Comparison of ENCODE assay signal across 8 mouse cellular contexts in genomic region chr3:108415831-108416223, GRCm38 (mm10). TPM values are rescaled to one million over a fixed set of nuclear protein-coding genes. Genes with fewer than 3 reads are reported as not detected.
DNase-seq lines count a peak whose midpoint lies in the region; ATAC-seq and TF ChIP-seq lines count a peak whose summit lies in the region.

No protein-coding gene starts in this region.

- peaks cover 10% of the 10 kb centered on the region for H3K4me1 ChIP-seq in cortical plate, adult 2 months (ENCODE audit: control insufficient read depth, insufficient read depth, low read length)
- peaks cover 24% of the 10 kb centered on the region for H3K4me1 ChIP-seq in hindbrain, postnatal 0 days (ENCODE audit: insufficient read depth, low read length)

- no peaks in the 10 kb centered on the region for H3K27me3 ChIP-seq in hindbrain, postnatal 0 days (ENCODE audit: insufficient read depth, low read length)

- peak overlapping the region; percentile 84; the same call in 1 of the 2 replicates for H3K27ac ChIP-seq in cortical plate, adult 2 months (ENCODE audit: insufficient read depth, low read length)
- H3K27ac ChIP-seq in hindbrain, postnatal 0 days: peak overlapping the region; percentile 92
- peak overlapping the region; percentile 91 for H3K27ac ChIP-seq in left cerebral cortex, adult 2 months

- H3K9me3 ChIP-seq in hindbrain, postnatal 0 days (ENCODE audit: low read length): no peaks in the 10 kb centered on the region

- under 1% methylated on average over 40 of the region's 48 CpGs for WGBS in hindbrain, postnatal 0 days

- peak overlapping the region; percentile 92 for H3K9ac ChIP-seq in hindbrain, postnatal 0 days (replicated peaks; ENCODE audit: low read length)

- TF ChIP-seq POLR2A in cortical plate, adult 2 months (IDR thresholded peaks at IDR 0.05; ENCODE audit: extremely low read depth, insufficient read depth, low read length): no peak

- ATAC-seq in hindbrain, postnatal 0 days: peak; percentile 82

- TF ChIP-seq CTCF in cortical plate, adult 2 months (IDR thresholded peaks at IDR 0.05; ENCODE audit: extremely low read depth, insufficient read depth, low read length): no peak
- TF ChIP-seq CTCF in hindbrain, postnatal 0 days (IDR thresholded peaks at IDR 0.05; ENCODE audit: low read depth): no peak
- no peak; the same call in 1 of the 2 replicates for TF ChIP-seq CTCF in left cerebral cortex, adult 2 months (IDR thresholded peaks at IDR 0.05)

- intact Hi-C loops in left cerebral cortex, adult 2 months (cut with DNase I): no loop called here

- peak; percentile 84 for DNase-seq in adrenal gland, postnatal 14 days
- DNase-seq in gastrocnemius, postnatal 10 days: peak; percentile 71
- DNase-seq in hindbrain, postnatal 0 days (ENCODE audit: low spot score): peak; percentile 95
- DNase-seq in left cerebral cortex, adult 2 months (ENCODE audit: extremely low spot score in 1 of 2, low spot score in 2 of 2): peak; percentile 89 to 90
- DNase-seq in lung, postnatal 4 days: peak; percentile 82 to 86
- peak; percentile 92 to 93 for DNase-seq in right cerebral cortex, postnatal 10 days (ENCODE audit: low spot score in 2 of 2)
- peak; percentile 77 for DNase-seq in urinary bladder, postnatal 14 days (ENCODE audit: low spot score)

- H3K4me3 ChIP-seq in cortical plate, adult 2 months (ENCODE audit: insufficient read depth, low read length): peak overlapping the region; percentile 65
- H3K4me3 ChIP-seq in hindbrain, postnatal 0 days (ENCODE audit: low read length): peak overlapping the region; percentile 73
- H3K4me3 ChIP-seq in left cerebral cortex, adult 2 months: peak overlapping the region; percentile 92

- peak overlapping the region; percentile 85 for H3K4me2 ChIP-seq in hindbrain, postnatal 0 days (ENCODE audit: low read depth, low read length)

- H3K36me3 ChIP-seq in hindbrain, postnatal 0 days (ENCODE audit: insufficient read depth, low read length): peaks cover 17% of the 10 kb centered on the region; the same call in 1 of the 2 replicates

RNA-seq across cellular contexts. Expression of gene Celsr2, which starts 0.5 kb away (rescaled TPM):
- total RNA-seq in adrenal gland, postnatal 14 days (2021): 8.7 and 11.0 TPM in 2 replicates
- polyA plus RNA-seq in cortical plate, adult 2 months (2012; rRNA removed): 60.0 and 61.5 TPM in 2 replicates
- total RNA-seq in gastrocnemius, postnatal 10 days (2021): 1 to 10 TPM; 2.9 to 4.3 TPM
- 94.8 and 95.3 TPM in 2 replicates for total RNA-seq in hindbrain, postnatal 0 days (2014; rRNA removed)
- 28.1 and 30.6 TPM in 2 replicates for polyA plus RNA-seq in hindbrain, postnatal 0 days (2015; fragmentation: Nextera tagmentation; extraction: Ambion mirVana)
- 100 to 1,000 TPM; 163 to 185 TPM for total RNA-seq in left cerebral cortex, adult 2 months (2021)

RNA-seq across cellular contexts. Expression of gene Sars, which starts 29.2 kb away (rescaled TPM):
- 144 and 167 TPM in 2 replicates for total RNA-seq in adrenal gland, postnatal 14 days (2021)
- 188 and 204 TPM in 2 replicates for polyA plus RNA-seq in cortical plate, adult 2 months (2012; rRNA removed)
- 100 to 1,000 TPM; 109 to 111 TPM for total RNA-seq in gastrocnemius, postnatal 10 days (2021)
- total RNA-seq in hindbrain, postnatal 0 days (2014; rRNA removed): 122 and 137 TPM in 2 replicates
- 214 and 223 TPM in 2 replicates for polyA plus RNA-seq in hindbrain, postnatal 0 days (2015; fragmentation: Nextera tagmentation; extraction: Ambion mirVana)
- total RNA-seq in left cerebral cortex, adult 2 months (2021): 100 to 1,000 TPM; 216 to 222 TPM

RNA-seq across cellular contexts. Expression of gene Psrc1, which starts 32.2 kb away (rescaled TPM):
- total RNA-seq in adrenal gland, postnatal 14 days (2021): 4.1 and 5.3 TPM in 2 replicates
- 29.9 and 35.5 TPM in 2 replicates for polyA plus RNA-seq in cortical plate, adult 2 months (2012; rRNA removed)
- 1 to 10 TPM; 2.3 to 3.0 TPM for total RNA-seq in gastrocnemius, postnatal 10 days (2021)
- total RNA-seq in hindbrain, postnatal 0 days (2014; rRNA removed): 11.0 and 15.0 TPM in 2 replicates
- 8.4 and 11.0 TPM in 2 replicates for polyA plus RNA-seq in hindbrain, postnatal 0 days (2015; fragmentation: Nextera tagmentation; extraction: Ambion mirVana)
- total RNA-seq in left cerebral cortex, adult 2 months (2021): 10 to 100 TPM; 18.9 to 21.2 TPM

RNA-seq across cellular contexts. Expression of gene Mybphl, which starts 51.1 kb away (rescaled TPM):
- not detected in 2 replicates for total RNA-seq in adrenal gland, postnatal 14 days (2021)
- polyA plus RNA-seq in cortical plate, adult 2 months (2012; rRNA removed): 0.08 TPM in 1 of 2 replicates, not detected in the other
- total RNA-seq in gastrocnemius, postnatal 10 days (2021): not detected
- total RNA-seq in hindbrain, postnatal 0 days (2014; rRNA removed): 0.36 TPM in 1 of 2 replicates, not detected in the other
- polyA plus RNA-seq in hindbrain, postnatal 0 days (2015; fragmentation: Nextera tagmentation; extraction: Ambion mirVana): 0.11 and 0.19 TPM in 2 replicates
- total RNA-seq in left cerebral cortex, adult 2 months (2021): 1 to 10 TPM in 1 of 2 experiments, not detected in 1; 1.0 TPM

Comparison
In these comparisons a context has a peak if more than half of its experiments do, and no peak if none do; other contexts are left out.
1. Peak in every context shown above with its lines: DNase-seq, ATAC-seq, H3K4me3 ChIP-seq and H3K27ac ChIP-seq.